Mouse (Mus musculus): Measurements from ENCODE around the gene Gm21738. TPM values are rescaled to one million over a fixed set of nuclear protein-coding genes. Genes with fewer than 3 reads are reported as not detected.
"Not testable (repeated sequence)": the region's sequence is repeated elsewhere in the genome, so short reads cannot be mapped to it uniquely, and the experiment has no call there.

Gm21738 gene
- total RNA-seq (2022): not detected

- DNase-seq (ENCODE audit: low spot score in 2 of 2): not testable (repeated sequence)
These were observed at the start of gene Gm21738 for GRCm38 (mm10) chr14:19418830-19419229. Gm21738 (minus strand) TSS chr14:19418930.

DNA sequence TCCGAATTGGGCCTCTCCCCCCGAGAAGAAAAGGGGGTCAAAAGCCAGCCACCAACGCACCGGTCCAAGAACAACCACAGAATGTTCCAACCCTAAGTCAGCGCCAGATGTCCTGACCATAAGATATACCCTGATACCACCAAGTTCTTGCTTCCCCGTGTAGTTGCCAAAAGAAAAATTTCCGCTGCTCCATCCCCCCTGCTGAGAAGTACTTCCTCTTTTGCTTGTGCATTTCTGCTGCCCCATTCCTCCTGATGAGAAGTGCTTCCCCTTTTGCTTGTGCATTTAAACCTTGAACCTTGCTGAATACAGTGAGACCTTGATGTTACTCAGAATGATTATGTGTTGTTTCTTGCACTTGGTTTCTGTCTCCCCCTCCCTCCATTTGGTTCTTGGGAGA is 35.0 kb downstream of the Gm21738 start:
- not testable (repeated sequence) for DNase-seq (ENCODE audit: low spot score in 2 of 2)

Other genes starting within 250 kb of the Gm21738 start
- not detected for gene Gm2244, start 131.0 kb upstream of the Gm21738 start, total RNA-seq (2022)
- gene Gm2237, start 166.2 kb upstream of the Gm21738 start, total RNA-seq (2022): 1 to 10 TPM; 2.6 to 6.8 (median 5.2) TPM
- gene Gm5458, start 183.7 kb upstream of the Gm21738 start, total RNA-seq (2022): not detected

All from layer of hippocampus, adult 8-10 months (tissue).